In the genomic region with DNA sequence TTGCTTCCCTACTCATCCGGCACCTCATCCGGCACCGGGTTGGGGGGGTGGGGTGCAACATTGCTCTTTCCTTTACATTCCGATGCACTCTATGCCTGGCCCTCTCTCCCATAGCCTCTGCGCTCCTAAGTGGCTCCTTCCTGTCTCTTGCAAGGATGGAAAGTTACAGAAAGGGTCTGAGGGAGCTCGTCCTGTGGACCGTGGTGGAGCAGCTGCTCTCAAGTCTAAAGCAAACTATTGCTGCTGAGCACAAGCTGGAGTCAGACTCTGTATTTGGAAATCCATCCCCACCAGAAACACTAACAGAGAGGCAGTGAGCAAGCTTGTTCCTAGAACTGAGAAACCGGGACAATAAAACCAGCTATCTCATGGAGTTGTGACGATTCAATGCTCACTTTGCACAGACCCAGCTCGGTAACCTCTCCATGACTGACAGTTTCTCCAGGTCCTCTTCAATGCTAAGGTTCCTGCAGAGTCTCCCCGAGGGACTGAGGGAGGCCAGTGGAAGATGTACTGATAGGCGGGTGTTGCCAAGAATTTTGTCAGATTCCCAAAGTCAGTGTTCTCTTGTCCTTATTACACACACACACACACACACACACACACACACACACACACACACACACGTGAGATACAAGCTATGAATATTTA, we compare ENCODE assay signal across 8 mouse cellular contexts. TPM values are rescaled to one million over a fixed set of nuclear protein-coding genes. Genes with fewer than 3 reads are reported as not detected.
DNase-seq lines count a peak whose midpoint lies in the region; ATAC-seq and TF ChIP-seq lines count a peak whose summit lies in the region.

No protein-coding gene starts in this region.

- H3K9ac ChIP-seq in ES-E14 (ENCODE audit: insufficient read depth, low read depth, low read length, poor library complexity, severe bottlenecking) = peak overlapping the region; percentile 88; the same call in 1 of the 2 replicates
- H3K9ac ChIP-seq in forebrain, embryonic 11.5 days (ENCODE audit: low read length) = peak overlapping the region; percentile 83
- H3K9ac ChIP-seq in midbrain, postnatal 0 days (replicated peaks; ENCODE audit: low read length, poor library complexity, severe bottlenecking) = peak overlapping the region; percentile 97

- peaks cover 0 to 2% of the 10 kb centered on the region in 2 experiments; a peak in 1 of 4 replicates for H3K4me1 ChIP-seq in ES-E14 (ENCODE audit: control insufficient read depth in 2 of 2, insufficient read depth in 2 of 2, low read length in 2 of 2, poor library complexity in 1 of 2)
- H3K4me1 ChIP-seq in forebrain, embryonic 11.5 days (replicated peaks; ENCODE audit: control insufficient read depth, insufficient read depth, low read length) = no peaks in the 10 kb centered on the region
- H3K4me1 ChIP-seq in midbrain, postnatal 0 days (ENCODE audit: insufficient read depth, low read length) = 0 out of 2 replicates have a peak, but pooled peaks cover 6% of the 10 kb centered on the region

- H3K27ac ChIP-seq in ES-E14 (ENCODE audit: insufficient read depth, low read depth, low read length, poor library complexity, severe bottlenecking) = no peak overlapping the region
- H3K27ac ChIP-seq in forebrain, embryonic 11.5 days (ENCODE audit: low read depth, low read length) = no peak overlapping the region
- H3K27ac ChIP-seq in midbrain, postnatal 0 days (ENCODE audit: low read depth, low read length) = peak overlapping the region; percentile 87

- no peaks in the 10 kb centered on the region for H3K27me3 ChIP-seq in forebrain, embryonic 11.5 days (ENCODE audit: control insufficient read depth, insufficient read depth, low read length)
- H3K27me3 ChIP-seq in midbrain, postnatal 0 days (ENCODE audit: insufficient read depth, low read length) = no peaks in the 10 kb centered on the region

- H3K4me2 ChIP-seq in forebrain, embryonic 11.5 days (ENCODE audit: low read depth, low read length, severe bottlenecking) = peak overlapping the region; percentile 74
- peak overlapping the region; percentile 61 for H3K4me2 ChIP-seq in midbrain, postnatal 0 days (ENCODE audit: low read depth, low read length, poor library complexity, severe bottlenecking)

- TF ChIP-seq CTCF in midbrain, postnatal 0 days (IDR thresholded peaks at IDR 0.05) = no peak

- H3K36me3 ChIP-seq in ES-E14 (ENCODE audit: control insufficient read depth, insufficient read depth, low read length, poor library complexity, severe bottlenecking) = no peaks in the 10 kb centered on the region
- no peaks in the 10 kb centered on the region for H3K36me3 ChIP-seq in forebrain, embryonic 11.5 days (ENCODE audit: control insufficient read depth, insufficient read depth, low read length)
- no peaks in the 10 kb centered on the region for H3K36me3 ChIP-seq in midbrain, postnatal 0 days (ENCODE audit: insufficient read depth, low read length)

- no peak for ATAC-seq in forebrain, embryonic 11.5 days (replicated peaks; ENCODE audit: low FRiP score)
- no peak for ATAC-seq in midbrain, postnatal 0 days (ENCODE audit: low FRiP score)

- peak overlapping the region; percentile 92 to 93 for H3K4me3 ChIP-seq in ES-E14 (ENCODE audit: insufficient read depth in 1 of 2, low read depth in 1 of 2, low read length in 2 of 2, poor library complexity in 1 of 2, severe bottlenecking in 1 of 2)
- H3K4me3 ChIP-seq in forebrain, embryonic 11.5 days (ENCODE audit: low read depth, low read length) = peak overlapping the region; percentile 93
- H3K4me3 ChIP-seq in midbrain, postnatal 0 days (ENCODE audit: low read depth, low read length) = peak overlapping the region; percentile 99

- in situ Hi-C loops in ES-E14 (cut with MboI; ENCODE audit: low sequenced_read_pairs in 2 of 2, unreplicated experiment in 2 of 2) = no loop called here

- DNase-seq in heart, adult 11 months = peak; percentile 93
- no peak for DNase-seq in heart, adult 9 months (ENCODE audit: low spot score in 2 of 2)
- no peak for DNase-seq in ES-E14 (ENCODE audit: low read depth, low spot score)
- no peak for DNase-seq in forebrain, embryonic 11.5 days (ENCODE audit: low spot score)
- DNase-seq in kidney, postnatal 36 days = peak; percentile 29 to 41
- DNase-seq in midbrain, postnatal 0 days (ENCODE audit: low spot score) = no peak
- DNase-seq in urinary bladder, adult 2 months (ENCODE audit: low spot score) = no peak
- no peak for DNase-seq in ovary, adult 18-20 months (ENCODE audit: low spot score)

- H3K9me3 ChIP-seq in ES-E14 (ENCODE audit: control insufficient read depth, insufficient read depth, low read depth, low read length) = no peaks in the 10 kb centered on the region
- H3K9me3 ChIP-seq in forebrain, embryonic 11.5 days (ENCODE audit: control insufficient read depth, low read length) = peaks cover 4% of the 10 kb centered on the region; the same call in 1 of the 2 replicates
- no peaks in the 10 kb centered on the region for H3K9me3 ChIP-seq in midbrain, postnatal 0 days (ENCODE audit: low read length)

- 2% methylated on average over 13 of the region's 13 CpGs for WGBS in forebrain, embryonic 11.5 days
- 2% methylated on average over 13 of the region's 13 CpGs for WGBS in midbrain, postnatal 0 days

TF ChIP-seq in ES-E14, 5 proteins besides CTCF, POLR2A, EP300 and RAD21:
- TF ChIP-seq ZNF384 (IDR thresholded peaks at IDR 0.05; ENCODE audit: low read depth, low read length) = no peak
- no peak for TF ChIP-seq HCFC1 (IDR thresholded peaks at IDR 0.05; ENCODE audit: borderline replicate concordance, insufficient read depth, low read length)
- no peak for TF ChIP-seq ZC3H11A (IDR thresholded peaks at IDR 0.05; ENCODE audit: borderline replicate concordance, low read depth, low read length)
- TF ChIP-seq MAFK (IDR thresholded peaks at IDR 0.05; ENCODE audit: insufficient read depth, low read depth, low read length) = no peak
- TF ChIP-seq CHD2 (IDR thresholded peaks at IDR 0.05; ENCODE audit: low read depth, low read length) = no peak

RNA-seq across cellular contexts. Expression of a gene that starts 1.0 kb away (rescaled TPM):
- 13.6 and 14.6 TPM in 2 replicates for total RNA-seq in ES-E14 (2012; rRNA removed)
- polyA plus RNA-seq in forebrain, embryonic 11.5 days (2014; fragmentation: Nextera tagmentation; extraction: Ambion mirVana) = 12.2 and 12.8 TPM in 2 replicates
- 23.3 and 26.3 TPM in 2 replicates for total RNA-seq in midbrain, postnatal 0 days (2014; rRNA removed)
- 13.5 and 19.8 TPM in 2 replicates for polyA plus RNA-seq in midbrain, postnatal 0 days (2015; fragmentation: Nextera tagmentation; extraction: Ambion mirVana)
- 19.4 and 21.5 TPM in 2 replicates for polyA plus RNA-seq in urinary bladder, adult 2 months (2012; rRNA removed)

RNA-seq across cellular contexts. Expression of a gene that starts 42.6 kb away (rescaled TPM):
- 16.4 and 17.0 TPM in 2 replicates for total RNA-seq in ES-E14 (2012; rRNA removed)
- polyA plus RNA-seq in forebrain, embryonic 11.5 days (2014; fragmentation: Nextera tagmentation; extraction: Ambion mirVana) = 9.2 and 9.5 TPM in 2 replicates
- total RNA-seq in midbrain, postnatal 0 days (2014; rRNA removed) = 34.5 and 35.3 TPM in 2 replicates
- polyA plus RNA-seq in midbrain, postnatal 0 days (2015; fragmentation: Nextera tagmentation; extraction: Ambion mirVana) = 32.0 and 33.1 TPM in 2 replicates
- polyA plus RNA-seq in urinary bladder, adult 2 months (2012; rRNA removed) = 82.3 and 95.8 TPM in 2 replicates

Comparison
In these comparisons a context has a peak if more than half of its experiments do, and no peak if none do; other contexts are left out.
1. DNase-seq: peak in heart, adult 11 months (single experiment) and kidney, postnatal 36 days (2 of 2); none in heart, adult 9 months (0 of 2), ES-E14 (single experiment), forebrain, embryonic 11.5 days (single experiment), midbrain, postnatal 0 days (single experiment), urinary bladder, adult 2 months (single experiment) and ovary, adult 18-20 months (single experiment).
2. Peak in every context shown above with its lines, with median percentiles within 50 percentile points of each other: H3K4me3 ChIP-seq and H3K9ac ChIP-seq.